Mouse (Mus musculus) lung, postnatal 14 days (tissue): ENCODE results near the gene Prr15.

Source experiments
- DNase-seq: peaks from one replicate; pipeline ENCODE4 v3.0.0; 2021

Gene Prr15

DNA sequence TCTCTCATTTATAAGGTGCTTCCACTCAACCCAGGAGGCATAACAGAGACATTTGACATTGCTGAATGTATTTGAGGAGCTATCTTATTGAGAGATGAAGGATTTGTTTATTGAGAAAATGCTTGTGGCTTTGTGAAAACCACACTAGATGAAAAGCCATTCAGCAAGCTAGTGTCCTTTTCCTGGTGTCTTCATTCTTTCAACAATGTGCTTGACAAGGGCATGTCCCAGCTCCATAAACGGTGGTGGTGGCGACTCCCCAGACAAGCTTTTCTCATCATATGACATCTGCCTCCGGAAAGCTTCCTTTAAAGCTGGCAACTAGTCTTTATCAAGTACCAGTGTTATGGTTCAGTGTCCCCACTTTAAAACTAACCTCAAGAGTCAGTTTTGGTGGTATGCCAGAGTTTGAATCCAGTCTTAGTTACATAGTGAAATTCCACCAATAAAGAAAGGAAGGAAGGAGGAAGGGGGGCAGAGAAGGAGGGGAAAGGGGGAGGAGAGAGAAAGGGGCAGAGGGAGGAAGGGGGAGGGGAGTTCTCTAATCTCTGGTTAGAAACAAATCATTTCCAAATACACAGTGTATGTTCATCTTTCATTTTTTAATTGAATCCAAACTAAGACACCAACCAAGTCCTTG is at the start of gene Prr15:
TSS of gene Prr15 (plus strand) at position 590 of the 640 bp plus-strand sequence.
- DNase-seq: no peak

DNA sequence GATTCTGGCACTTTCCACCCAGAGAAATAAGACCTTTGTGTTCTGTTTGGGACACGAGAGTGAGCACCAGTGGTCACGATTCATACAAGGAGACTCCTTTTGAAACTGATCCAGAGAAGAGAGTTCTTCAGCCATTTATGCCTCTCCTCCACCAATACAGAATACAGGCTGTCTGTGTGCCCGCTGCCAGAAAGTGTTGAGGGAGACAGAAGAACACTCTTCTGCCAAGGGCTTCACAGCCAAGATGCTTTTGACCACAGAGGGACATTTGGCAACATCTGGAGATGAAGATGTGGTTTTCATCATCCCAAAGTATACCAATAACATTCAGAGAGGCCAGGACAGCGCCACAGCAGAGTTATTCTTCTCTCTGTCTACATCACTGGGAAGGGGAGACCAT is 48.4 kb upstream of the Prr15 start:
- no peak for DNase-seq

DNA sequence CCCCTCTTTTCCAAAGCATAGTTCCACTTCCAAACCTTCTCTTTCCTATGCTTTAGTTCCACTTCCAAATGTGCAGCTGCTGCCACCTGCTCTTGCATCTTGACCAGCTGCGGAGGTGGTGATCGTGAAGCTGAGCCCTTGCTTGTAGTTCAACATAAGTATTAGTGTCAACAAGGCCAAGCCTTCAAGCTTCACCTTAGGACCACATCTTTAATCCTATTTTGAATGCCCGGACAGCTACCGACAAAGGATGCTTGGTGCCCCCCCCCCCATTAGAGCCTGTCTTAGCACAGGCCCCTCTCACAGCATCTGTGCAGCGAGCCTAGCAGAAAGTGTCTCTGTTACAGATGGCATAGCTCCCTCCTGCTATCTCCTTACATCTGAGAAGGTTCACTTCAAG is 47.8 kb upstream of the Prr15 start:
- no peak for DNase-seq

DNA sequence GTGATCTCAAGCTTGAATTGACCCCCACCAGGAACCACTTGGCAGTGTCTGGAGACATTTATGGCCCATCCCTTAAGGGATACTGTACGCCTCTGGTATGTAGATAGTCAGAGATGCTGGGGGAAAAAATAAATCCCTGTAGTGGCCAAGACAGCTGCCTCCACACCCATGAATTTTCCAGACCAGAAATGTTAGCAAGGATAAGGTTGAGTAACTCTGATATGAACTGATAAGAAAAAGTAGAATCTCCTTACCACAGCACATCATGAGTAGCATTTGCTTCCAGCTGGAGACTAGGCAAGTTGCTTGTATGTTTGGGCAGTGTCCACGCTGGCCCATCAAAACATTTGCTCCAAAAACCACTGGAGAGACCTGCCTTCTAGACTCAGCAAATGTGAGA is 47.0 kb upstream of the Prr15 start:
- no peak for DNase-seq

DNA sequence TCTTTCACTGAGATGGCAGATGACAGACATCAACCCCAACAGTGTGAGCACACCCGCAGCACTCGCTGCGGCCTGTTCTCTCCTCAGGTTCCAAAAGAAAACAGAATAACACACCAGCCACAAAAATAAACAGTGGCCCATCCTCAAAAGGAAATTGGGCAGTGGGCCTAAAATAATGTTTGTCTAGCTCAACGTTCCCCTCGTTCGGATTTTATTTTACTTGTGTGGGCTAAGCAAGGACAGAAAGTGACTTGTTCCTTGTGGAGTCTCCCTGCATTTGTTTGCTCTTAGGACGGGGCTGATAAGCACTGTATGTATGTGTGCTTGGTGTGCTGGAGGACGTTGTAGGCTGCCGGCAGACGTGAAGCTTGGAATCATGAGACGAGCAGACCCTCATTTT is 46.2 kb upstream of the Prr15 start:
- peak; percentile 24 for DNase-seq

DNA sequence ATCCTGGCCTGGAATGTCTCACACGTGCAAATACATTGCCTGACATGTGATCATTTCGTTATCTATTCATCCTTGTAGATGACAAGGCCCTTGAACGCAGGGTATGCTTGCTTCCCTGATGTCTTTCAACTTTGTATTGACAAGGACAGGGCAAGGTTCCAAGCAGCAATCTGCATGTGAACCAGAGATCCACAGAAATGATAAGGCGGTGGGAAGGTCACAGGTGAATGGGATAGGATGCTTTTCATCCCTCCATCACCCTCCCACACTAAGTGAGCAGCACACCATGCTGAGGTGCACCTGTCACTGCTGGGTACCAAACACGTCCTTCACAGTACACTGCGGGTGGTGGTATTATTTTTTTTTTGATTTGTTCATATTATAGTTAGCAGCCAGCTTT is 45.4 kb upstream of the Prr15 start:
- DNase-seq: no peak

DNA sequence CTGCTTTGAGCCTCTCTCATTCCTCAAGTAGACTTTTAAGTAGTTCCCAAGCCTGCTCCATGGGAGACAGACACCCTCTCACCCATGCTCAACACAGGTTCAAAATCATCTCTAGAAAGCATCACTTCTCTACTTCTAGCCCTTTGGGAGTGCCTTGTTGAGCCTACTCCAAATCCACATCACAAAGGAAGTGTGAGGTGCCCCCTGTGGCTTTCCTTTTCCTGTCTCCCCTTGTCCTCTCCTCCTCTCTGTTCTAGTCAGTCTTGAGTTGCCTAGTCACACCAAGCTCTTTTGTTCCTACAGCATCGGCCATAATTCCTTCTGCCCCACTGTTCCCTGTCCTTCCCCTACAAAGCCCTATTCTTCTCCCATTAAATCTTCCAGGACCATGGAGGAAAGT is 42.3 kb upstream of the Prr15 start:
- DNase-seq: no peak

DNA sequence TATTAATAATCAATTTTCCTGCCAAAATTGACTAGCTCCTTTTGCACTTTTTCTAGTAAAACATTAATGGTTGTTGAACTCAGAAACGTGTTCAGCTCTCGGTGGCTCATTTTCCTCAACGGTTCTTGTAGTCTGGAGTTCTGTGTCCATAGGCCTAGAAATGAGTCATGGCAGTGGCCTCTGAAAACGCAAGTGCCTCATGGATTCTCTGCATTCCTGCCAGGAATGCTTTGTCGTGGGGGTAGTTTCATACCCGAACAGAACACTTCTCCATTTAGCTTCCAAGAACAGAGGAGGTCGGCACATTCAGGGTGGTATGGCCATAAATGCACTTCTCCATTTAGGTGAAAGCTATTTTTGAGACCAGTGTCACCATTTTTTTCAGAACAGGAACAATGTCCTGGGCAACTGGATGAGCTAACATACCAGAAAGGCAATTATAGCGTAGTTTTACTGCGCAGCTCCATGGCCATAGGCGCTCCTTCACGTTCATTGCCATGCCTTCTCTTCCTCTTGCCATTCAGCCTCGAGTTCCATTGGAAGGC is 41.4 kb upstream of the Prr15 start:
- DNase-seq: no peak

DNA sequence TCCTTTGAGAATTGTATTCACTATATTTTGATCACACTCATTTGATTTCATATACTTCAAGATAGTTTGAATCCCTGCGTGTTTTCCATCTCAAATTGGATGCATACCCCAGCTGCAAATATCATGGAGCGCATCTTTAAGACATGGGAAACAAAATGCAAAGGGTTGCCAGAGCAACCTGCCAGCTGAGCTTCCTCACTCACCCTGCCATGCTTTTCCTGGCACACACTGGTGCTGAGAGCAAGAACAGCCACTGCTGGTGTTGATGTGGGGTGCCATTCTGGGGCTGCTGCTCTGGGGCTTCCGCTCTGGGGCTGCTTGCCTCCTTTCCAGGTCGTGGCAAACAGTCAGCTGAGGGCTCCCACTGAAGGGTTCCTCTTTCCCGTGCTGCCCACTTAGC is 38.8 kb upstream of the Prr15 start:
- no peak for DNase-seq

DNA sequence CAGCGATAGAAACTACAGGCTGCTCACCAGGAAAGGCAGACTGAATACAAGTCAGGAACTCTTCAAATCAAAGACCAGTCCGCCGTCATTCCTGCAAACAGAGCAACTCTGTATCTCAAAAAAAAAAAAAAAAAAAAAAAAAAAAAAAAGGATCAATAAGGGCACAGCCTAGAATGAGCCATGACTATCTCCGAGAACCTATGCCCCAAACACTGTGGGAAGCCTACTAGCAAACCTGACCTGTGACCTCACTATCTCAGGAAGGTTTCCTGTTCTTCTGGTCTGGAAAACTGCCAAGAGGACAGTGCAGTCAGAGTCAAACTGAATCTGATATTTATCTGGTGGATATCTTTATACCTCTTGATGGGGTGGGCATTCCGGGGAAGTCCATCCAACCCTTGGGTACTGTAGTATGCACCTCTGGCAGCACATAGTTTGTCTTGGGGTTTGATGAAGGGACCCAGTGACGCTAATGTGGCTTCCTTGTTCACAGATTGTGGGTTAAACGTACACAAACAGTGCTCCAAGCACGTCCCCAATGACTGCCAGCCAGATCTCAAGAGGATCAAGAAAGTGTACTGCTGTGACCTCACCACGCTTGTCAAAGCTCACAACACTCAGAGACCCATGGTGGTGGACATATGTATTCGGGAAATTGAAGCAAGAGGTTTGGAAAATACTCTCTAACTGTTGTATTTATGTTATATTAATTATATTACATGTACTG is 35.7 kb upstream of the Prr15 start:
- DNase-seq: no peak

DNA sequence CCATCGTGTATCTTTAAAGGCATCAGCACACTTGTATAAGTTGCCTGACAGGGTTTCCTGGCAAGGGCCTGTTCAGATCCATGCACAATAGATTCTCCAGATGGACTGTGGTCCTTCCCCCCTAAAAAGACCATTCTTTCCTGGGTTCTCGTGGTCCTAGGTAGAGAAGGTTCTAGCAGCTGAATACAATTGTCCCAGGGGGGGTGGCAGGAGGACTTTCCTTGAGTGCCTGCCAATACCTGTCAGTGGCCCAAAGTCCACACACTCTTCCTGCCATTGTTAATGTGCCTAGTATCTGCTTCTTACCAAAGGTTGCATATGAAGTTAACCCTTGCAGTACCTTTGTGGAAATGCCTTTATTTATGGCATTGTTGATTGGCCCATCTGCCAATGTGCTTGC is 28.4 kb upstream of the Prr15 start:
- DNase-seq: no peak

DNA sequence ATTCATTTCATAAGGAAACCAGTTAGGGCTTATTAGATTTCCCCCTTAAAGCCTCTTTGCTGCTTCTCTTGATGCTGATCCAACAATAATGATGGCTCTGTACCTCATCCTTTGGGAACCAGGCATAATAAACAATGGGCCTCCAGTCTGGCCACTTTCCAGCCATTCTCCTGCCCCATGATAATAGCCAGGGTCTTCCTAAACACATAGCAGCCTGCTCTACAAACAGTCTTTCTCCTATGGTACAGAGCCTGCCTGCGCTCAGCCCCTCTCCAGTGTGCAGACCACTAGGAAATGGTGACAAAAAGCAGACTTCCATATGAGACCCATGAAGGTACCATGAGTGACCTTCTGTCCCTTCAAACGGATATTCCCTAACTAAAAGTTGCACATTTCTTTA is 26.2 kb upstream of the Prr15 start:
- DNase-seq: peak; percentile 54

DNA sequence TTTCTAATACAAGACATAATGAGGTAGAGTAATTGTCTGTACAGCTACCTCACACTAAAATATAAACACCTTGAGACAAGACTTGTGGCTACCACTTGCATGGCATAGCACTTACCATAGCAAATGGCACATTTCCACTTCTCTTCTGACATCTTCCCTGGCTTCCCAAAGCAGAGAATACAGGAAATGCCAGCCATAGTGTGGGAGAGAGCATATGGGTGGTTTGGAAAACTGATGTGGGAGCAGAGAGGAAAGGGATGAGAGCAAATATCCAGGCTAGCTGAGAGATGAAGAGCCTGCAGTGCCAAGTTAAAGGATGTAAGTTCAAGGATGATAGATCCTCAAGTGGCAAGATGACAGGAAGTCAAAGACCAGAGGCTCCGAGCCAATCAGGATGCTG is 19.9 kb upstream of the Prr15 start:
- DNase-seq: no peak

DNA sequence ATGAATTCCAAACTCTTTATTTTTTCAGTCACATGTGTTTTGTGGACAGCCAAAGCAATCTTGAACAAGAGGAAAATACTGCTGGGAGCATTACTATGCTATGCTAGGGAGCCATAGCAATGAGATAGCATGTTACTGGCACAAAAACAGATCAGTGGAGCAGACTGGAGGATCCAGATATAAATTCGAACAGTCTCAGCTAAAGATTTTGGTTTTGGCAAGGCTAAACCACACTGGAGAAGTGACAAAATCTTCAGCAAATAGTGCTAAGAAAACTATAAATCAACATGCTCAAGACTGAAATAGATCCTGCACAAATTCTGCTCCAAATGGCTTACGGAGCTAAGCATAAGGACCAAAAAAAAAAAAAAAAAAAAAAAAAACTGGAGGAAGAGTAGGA is 12.6 kb upstream of the Prr15 start:
- DNase-seq: no peak

DNA sequence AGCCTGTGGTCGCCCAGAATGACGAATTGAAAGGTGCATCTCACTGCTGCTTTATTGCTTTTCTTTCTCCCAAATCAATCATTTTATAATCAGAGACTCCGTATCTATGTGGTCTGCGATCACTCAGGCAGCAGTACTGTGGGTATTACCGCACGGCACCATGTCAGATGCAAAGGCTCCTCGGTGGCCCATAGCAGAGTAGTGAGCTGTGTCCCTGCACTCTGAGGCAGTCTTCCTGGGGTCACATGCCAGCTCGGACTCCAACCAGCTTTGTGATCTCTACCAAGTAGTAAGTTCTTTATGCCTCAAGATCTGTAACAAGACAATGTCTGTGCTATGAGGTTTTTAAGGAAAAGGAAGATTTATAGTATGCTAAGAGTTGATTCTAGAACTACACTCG is 7.0 kb upstream of the Prr15 start:
- DNase-seq: no peak

DNA sequence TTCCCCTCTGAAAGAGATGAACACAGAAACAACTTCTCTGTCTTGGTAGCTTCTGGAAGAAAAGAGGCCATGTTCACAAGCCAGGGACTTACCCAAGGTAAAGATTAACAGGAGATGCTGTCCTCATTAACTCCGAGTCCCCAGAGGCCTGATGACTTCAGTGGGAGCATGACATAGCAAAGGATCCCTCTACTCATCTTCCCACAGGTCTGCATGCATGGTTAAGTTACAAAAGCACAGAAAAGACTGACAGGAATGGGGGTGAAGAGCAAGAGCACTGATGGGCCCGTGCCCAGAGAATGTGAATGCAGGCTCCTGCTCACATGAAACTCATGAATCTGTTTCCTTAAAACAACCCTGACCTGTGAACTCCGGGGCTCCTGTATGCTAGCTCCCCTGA is 6.4 kb upstream of the Prr15 start:
- no peak for DNase-seq

DNA sequence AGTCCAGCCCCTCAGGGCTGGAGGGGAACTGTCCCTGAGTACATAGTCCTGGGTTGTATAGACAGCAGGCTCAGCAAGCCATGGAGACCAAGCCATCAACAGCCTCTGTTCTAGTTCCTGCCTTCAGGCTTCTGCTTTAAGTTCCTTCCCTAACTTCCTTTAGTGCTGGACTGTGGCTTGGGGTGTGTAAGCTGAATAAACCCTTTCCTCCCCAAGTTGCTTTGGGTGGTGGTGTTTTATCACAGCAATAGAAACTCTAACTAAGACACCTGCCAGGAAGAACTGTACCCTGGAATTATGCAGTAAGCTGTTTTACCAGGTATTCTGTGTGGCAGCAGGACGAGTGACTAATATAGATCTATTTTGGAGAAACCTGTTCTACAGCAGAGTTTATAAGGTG is 5.4 kb upstream of the Prr15 start:
- DNase-seq: no peak

DNA sequence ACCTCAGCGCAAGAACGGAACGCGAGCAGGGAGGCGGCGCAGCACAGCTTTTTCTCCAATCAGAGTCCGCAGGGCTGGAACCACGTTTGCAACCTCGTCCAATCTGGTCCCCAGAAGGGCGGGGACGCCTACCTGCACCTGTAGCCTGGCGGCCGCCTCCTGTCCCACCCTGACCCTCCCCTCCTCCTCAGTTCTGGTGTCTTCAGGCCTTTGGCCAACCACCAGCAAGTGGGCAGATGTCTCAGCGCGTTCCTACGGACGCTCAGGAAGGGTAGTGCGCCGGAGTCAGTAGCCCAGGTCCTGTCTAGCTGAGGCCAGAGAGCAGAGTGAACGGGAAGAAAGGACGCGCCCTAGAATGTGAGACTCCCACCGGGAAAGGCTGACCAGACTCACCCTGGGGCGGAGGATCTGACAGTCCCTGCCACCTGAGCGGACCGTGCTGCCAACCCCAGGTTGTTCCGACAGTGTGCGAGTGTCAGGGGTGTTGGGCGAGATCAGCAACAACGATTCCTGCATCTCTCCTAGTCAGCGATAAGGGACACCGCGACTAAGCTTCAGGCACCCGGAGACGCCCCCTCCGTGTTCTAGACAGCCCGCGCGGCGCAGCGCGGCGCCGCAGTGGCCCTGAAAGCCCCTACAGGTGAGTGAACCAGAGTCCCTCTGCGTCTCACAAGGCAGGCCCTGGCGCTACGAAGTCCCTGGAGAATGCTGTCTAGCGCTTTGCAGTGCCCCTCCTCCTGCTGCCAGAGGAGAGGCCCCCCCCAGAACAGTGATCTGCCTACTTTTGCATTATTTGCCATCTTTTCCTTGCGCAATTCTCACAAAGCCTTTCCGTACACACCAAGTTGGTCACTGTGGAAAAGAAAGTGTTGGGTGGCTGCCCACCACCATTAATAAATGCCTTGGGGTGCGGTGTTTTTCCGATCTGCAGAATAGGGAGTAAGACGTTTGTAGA is 1.3 kb downstream of the Prr15 start:
- peak; percentile 63 for DNase-seq

DNA sequence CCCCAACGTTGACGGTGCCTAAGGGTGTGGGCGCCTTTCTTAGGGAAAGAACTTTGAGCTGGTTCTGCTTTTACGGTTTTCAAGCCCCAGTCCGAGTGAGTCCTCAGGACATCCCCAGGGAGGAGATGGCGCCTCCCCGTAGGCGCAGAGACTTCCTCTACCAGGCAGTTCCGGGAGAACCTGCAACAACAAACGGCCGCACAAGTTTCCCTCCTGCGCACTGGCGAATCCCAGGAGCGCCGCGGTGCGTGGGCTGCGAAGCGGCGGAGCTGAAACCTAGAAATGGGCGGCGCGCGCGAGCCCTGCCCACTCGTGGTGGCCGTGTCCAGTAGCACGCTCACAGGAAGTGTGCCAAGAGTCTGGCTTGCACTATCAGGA is 2.0 kb downstream of the Prr15 start:
- peak; percentile 70 for DNase-seq

DNA sequence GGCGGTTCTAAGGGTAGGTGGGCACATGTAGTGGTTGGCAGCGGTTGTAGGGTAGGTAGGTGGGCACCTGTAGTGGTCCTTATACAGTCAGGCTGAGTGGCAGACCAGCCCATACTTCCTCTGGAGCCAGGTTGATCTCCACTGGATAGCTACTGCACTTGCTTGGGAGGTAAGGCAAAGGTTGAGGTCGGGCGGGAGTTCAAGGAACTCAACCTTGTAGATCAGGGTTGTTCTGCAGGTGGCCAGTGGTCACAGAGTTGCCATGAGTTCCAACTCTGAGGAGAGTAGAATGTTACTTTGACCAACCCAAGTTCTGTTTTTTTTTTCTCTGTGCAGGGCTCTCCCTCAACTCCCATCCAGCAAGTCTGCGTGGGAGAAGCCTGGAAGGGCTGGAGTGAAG is 3.1 kb downstream of the Prr15 start:
- DNase-seq: no peak

DNA sequence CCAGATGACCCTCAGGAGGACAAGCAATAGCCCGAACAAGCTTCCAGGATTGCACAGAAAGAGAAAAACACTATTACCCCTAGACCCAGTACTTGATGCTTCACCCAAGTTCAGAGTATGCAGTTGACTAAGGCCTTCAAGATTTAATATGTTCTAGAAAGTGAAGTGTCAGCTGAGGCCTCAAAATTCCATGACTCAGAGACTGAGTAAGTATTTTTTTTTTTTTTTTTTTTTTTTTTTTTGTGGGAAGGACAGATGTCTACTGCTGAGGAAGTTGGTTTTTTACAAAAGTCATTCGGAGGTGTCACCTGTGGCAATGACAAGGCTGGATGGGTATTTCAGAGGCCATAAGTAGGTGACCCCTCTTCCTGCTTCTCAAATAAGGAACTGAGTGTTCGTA is 4.0 kb downstream of the Prr15 start:
- no peak for DNase-seq

DNA sequence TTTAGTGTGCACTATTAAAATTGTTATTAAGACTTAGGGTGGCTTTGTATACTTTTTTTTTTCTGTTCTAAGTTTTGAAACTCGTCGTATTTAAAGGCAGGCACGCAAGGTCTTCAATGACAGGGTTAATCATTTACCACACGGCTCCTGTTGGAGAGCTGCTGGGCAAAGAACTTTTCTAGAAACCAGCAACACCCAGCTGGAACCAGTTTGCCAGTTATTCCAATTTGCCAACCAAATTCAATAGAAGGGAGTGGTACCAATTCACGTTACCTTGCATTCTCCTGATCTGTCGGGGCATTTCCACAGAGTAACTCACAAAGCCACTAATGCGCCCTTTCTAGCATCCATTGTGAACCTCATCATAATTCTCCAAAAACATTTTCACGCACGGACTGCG is 4.5 kb downstream of the Prr15 start:
- no peak for DNase-seq

DNA sequence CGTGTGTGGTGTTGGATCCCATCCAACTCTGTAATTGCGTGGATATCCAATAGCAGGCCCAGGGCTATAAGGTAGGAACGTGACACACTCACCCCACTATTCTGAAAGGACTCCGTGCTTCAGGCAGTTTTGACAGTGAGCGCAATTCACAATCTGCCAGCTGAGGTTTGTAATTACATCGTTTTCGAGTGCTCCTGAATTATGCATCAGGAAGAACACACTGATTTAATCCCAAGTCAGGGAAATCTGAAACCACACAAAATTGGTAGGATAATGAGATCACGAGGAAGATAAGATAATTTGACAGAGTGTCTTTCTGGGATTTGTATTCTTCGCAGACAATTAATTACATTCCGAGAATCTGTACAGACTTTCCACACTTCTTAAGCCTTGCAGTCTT is 6.1 kb downstream of the Prr15 start:
- no peak for DNase-seq

DNA sequence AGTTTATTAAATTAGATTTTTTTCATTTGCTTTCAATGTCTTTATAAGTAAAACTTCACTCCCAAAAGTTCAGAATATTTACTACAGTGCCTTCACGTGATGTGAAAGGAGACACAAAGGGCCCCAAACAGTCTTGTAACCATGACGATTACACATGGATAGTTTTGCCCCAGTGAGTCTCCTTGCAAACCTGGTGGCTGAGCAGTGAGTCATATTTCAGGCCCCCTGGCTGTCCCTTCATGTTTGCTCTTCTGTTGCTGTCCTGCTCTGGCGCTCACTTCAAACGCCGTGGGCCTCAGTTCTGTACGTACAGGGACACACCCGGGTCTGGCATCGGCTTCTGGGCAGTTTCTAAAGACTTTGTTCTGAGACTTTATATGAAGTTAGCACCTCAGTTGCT is 6.6 kb downstream of the Prr15 start:
- no peak for DNase-seq
